Mouse (Mus musculus): ENCODE data around the gene Phc3.

GRCm38 (mm10) chr3:30995899-30996687 is 26.9 kb upstream of the Phc3 start:
- TF ChIP-seq HCFC1 (IDR thresholded peaks at IDR 0.05; ENCODE audit: low read depth, low read length) (no peak), UBTF (IDR thresholded peaks at IDR 0.05; ENCODE audit: borderline replicate concordance, insufficient read depth, low read depth, low read length) (no peak), CTCF (IDR thresholded peaks at IDR 0.05 in 2 of 3, conservative IDR thresholded peaks at IDR 0.05 in 1 of 3; ENCODE audit: control insufficient read depth in 1 of 3, insufficient read depth in 1 of 3, low read depth in 2 of 3, low read length in 3 of 3, poor library complexity in 1 of 3, severe bottlenecking in 1 of 3) (no peak), POLR2AphosphoS2 (IDR thresholded peaks at IDR 0.05; ENCODE audit: low read length) (no peak), EP300 (IDR thresholded peaks at IDR 0.05; ENCODE audit: low read depth in 1 of 2, low read length in 2 of 2) (no peak)
